Mouse (Mus musculus) layer of hippocampus, postnatal 25 days (tissue): Measurements from ENCODE around the gene Tmem231. TPM values are rescaled to one million over a fixed set of nuclear protein-coding genes. Genes with fewer than 3 reads are reported as not detected.

Experiments
- DNase-seq, 2 experiments: peaks; one replicate each; pipeline ENCODE4 v3.0.0; 2022; ENCODE audit warnings: mixed read lengths in 2 of 2, low spot score in 1 of 2; ENCODE audit errors: extremely low spot score in 1 of 2
- total RNA-seq, 2 experiments: library from RNA; stranded (reverse); gene quantifications; 2 replicates each; pipeline ENCODE4 v1.2.3; 2021

Tmem231 gene
- total RNA-seq, 2 experiments from 2014 or later = 11.2 to 11.5 TPM

DNA sequence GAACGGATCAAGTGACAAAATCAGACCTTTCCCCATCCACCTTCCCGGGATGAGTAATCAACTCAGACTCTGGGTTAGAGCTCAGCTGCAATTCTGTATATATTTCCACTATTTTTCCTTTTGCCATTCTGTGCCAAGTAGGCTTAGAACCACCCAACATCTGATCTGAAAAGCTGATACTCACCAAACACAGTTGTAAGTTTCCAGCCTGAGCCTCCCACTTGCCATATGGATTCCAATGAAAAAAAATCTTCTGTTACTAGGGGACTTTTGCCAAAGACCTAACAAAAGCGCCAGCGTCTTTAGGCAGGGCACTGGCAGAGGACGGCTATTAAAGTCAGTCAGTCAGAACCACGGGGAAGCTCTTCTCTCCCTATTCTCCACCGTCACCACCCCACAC, 22.1 kb downstream of the Tmem231 start:
- no peak for DNase-seq

DNA sequence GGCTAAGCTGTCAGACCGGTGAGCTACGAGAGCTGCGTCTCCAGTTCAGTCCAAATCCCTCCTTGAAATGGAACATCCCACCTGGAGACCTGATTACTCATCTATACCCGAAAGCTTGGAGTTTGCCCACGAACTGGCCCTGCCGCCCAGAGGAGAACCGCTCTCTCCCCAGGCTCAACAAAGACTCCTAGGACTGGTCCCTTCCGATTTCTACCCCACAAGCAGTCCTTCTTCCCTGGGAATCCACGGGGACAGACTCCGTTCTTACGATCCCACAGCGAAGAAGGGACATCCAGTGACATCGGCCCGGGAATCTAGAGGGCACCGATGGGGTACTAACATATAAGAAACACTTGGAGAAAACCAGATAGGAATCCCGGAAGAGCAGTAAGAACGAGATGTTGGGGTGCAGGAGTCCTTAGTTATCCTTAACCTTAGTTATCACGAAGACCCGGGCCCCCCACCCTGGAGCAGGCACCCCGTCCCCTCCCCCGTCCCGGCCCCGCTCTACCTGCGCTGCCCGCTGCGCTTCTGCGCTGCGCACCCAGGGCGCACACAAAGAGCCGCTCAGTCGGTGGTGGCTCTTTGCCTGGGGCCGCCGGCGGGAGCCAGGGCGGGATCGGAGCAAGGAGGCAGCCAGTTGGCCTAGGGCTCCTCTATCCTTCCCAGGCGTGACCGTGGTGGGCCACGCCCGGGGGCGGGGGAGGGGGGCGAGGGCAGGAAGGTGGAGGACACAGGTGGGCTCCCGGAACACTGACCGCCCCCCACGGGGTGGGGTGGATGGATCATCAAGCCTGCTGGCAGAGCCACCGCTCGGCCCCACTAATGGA, 23.8 kb downstream of the Tmem231 start, which contains the start of gene Chst5:
Gene Chst5, minus strand, starts transcription at position 827 of the 830 bp plus-strand sequence.
- no peak for DNase-seq

DNA sequence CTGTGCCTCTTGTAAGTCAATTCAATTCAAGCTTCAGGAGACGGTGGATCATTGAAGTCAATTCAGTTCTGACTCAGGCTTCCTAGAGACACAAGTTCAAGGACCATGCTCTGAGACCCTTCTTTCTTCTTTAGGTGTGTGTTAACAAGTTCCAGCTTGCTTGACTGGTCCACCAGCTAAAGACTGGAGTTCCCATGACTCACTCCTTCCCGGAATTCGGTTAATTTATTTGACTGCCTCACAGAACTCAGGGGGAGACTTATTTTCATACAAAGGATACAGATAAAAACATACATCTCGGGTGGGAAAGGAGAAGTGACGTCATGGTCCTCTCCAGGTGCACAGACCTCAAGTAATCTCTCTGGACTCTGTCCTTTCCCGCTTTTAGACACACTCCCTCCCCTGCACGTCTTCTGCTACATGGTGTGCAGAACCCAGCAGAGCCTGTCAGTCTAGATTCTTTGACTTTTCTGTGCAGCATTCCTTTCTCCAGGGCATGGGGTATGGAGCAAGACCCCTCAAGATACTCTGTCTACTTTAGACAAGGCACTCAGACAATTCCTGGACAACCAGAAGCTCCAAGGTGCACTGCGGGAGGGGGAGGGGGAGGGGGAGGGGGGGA, 28.1 kb downstream of the Tmem231 start:
- no peak for DNase-seq

DNA sequence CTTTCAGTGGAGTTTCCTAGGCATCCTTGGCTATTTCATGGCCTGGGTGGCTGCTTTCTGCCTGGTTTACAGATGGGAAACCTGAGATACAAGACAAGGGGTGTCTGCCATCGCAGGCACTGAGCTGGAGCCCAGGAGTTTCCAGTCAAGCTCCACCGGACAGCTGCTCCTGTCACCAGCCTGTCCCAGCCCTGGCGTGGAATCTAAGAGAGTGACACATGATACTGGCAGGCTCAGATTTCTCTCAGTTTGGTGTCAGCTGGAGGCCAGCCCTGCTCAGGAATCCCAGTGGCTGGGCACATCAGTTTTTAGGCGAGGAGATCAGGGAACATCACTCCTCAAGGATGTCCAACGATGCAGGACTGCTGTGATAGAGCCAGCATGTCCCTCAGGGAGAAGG, 31.6 kb downstream of the Tmem231 start:
- no peak for DNase-seq

DNA sequence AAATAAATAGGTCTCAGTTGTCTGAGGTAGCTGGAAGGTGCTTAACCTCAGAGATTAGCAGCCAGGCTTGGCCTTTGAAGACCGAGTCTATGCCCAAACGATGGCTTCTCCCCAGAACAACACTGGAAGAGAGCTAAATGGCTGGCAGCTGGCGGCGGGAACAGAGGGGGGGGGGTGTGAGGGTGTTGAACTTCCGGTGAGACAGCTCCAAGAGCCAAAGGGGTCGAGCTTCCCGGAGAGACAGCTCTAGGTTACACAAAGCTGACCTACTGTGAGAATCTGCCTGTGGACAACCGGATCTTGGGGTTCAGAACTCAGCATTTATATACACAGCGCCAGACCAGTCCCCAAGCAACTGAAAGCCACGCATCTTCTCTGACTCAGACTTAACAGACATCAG, 35.1 kb downstream of the Tmem231 start:
- no peak for DNase-seq

DNA sequence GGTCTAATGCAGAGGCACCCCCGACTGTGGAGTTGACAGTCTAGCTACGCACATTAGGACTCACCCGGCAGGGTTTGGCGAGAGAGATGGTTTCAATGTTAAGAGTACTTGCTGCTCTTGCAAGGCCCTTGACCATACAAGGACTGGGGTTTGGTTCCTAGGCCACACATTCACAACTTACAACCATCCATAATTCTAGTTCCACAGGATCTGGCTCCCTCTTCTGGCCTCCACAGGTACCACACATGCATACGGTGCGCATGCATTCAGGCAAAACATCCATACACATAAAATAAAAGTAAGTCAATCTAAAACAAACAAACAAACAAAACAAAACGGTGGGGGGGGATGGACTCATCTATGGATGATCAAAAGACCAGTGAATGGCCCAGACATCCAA, 38.7 kb downstream of the Tmem231 start:
- DNase-seq = no peak

DNA sequence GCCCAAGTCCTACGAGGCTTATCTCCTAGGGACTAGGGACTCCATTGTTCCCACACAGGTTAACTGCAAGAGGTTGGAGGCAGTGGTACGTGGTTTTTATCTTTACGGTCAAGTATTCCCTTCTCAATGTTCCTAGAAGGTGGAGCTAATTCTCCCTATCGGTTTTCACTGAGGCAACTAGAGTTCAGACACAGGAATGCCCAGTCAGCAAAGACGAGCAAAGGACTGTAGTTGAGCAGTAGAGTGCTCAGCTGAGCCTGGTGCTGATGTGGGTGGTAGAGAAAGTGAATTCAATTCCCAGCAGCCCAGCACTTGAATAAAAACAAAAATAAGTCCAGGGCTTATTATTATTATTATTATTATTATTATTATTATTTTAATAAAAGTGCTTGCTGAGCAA, 41.1 kb downstream of the Tmem231 start:
- no peak for DNase-seq

DNA sequence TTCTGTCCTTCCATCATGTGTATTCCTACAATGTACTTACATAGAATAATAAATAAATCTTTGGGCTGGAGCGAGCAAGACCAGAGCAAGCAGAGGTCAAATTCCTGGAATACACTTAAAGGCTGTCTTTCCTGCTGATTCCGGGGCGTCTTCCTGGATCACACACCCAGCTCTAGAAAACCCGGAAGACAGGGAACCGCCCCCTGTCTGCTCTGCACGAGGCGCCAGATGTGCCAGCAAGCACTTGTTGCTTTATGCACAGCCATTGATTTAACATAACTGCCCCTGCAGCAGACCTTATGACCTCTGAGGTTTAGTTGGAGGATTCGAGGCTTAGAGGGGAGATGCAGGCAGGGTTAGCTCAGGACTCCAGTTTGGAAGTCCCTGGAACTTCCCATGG, 41.7 kb downstream of the Tmem231 start:
- no peak for DNase-seq

DNA sequence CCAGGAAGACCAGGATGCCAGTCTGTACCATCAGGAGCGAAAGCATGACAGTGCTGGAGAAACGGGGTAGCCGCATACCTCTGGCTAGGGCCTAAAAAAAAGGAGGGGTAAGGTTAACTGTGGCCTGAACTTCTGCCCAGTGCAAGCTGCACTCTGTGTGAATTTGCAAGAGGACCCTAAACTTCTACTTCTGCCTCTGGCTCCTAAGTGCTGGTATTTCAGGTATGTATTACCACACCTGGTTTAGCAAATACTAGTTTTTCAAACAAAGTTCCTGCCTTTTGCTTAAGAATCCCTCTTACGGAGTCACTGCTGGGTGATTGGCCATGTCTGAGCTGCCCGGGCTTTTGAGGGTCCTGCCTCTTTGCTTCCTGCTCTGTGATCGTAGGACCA, 42.8 kb downstream of the Tmem231 start:
- no peak for DNase-seq

DNA sequence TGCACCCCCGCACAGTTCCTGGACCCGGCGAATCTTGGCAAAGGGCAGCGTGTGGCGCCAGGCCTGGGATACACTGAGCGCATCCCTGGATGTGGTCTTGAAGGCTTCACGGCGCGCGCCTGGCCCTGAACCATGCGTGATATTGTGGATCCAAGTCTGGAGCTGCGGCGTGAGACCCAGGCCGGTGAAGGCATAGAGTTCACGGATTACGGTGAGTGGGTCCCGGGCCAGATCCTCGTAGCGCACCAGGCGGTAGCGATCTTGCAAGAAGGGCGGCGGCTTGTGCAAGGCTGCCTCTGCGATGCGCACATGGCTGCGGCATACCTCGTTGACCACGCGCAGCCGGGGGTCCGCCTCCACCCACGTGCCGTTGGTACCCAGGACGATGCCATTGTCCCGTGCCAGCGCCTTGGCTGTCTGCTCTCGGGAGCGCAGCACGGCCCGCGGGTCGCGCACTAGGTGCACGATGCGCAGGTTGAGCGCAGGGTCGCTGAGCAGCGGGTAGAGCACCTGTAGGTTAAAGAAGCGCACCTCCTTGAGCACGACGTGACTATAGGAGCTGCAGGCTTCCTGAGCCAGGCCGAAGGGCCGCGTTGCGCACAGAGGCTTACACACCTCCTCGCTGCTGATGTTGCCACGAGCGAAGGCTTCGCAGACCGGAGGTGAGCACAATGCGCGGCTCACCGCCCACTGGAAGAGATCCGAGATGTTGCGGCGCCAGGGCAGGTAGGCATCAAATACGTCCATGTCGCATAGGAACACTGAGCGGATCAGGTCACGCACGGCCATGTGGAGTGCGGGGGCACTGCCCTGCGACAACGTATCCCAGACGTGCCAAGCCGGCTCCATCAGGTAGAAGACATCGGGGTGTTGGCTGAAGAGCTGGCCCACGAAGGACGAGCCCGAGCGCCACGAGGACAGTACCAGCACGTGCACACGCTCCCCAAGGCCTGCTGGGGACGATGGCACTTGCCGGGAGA, 43.5 kb downstream of the Tmem231 start:
- DNase-seq = no peak

DNA sequence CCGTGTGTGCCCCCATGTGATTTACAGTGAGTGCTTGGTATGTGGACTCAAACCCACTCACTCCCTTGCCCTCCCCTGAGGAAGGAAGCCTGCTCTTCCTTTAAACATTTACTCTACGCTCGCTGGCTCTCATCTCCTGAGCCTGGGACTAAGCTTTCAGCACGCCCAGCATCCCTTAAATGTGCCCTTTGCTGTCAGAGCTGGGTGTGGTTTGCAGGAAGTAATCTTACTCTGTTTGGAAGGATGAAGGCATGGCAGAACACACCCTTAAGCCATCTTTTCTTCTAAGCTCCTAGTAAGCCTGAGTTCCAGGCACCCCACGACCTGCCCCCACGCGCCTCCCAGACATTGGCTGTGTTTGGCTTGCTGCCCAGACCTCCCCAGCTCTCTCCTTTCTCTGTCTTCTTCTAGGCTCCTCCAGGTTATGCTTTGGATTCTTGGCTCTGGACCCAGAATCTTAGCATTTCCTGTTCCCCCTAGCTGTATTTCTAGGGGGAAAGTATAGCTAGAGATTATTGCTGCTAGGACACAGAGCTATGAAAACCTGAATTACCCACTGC, 45.5 kb downstream of the Tmem231 start:
- no peak for DNase-seq

DNA sequence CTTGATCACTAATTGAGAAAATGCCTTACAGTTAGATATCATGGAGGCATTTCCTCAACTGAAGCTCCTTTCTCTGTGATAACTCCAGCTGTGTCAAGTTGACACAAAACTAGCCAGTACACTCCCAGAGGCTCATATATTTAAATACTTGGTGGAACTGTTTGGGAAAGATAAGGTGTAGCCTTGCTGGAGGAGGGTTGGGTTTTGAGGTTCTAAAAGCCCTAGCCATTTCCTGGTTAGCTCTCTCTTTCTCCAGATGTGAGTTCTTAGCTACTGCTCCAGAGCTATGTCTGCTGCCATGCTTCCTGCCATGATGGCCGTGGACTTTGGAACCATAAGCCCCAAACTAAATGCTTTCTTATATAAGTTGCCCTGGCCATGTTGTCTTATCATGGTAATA, 46.2 kb downstream of the Tmem231 start:
- no peak for DNase-seq

DNA sequence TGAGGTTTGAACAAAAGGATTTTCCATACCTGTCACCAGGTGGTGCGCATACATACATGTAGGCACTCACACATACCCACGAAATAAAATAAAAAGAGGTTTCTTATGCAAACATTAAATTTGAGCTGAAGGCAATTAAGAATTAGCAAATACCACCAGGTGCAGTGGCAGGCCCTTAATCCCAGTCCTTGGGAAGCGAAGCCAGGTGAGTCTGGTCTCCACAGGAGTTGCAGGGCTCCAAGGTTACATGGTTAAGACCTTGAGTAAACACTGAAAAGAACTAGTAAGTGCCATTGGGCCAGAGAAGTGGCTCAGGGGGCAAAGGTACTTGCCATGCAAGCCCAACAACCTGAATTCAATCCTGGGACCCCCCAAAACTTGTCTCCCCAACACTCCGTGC, 50.1 kb downstream of the Tmem231 start:
- DNase-seq = no peak

DNA sequence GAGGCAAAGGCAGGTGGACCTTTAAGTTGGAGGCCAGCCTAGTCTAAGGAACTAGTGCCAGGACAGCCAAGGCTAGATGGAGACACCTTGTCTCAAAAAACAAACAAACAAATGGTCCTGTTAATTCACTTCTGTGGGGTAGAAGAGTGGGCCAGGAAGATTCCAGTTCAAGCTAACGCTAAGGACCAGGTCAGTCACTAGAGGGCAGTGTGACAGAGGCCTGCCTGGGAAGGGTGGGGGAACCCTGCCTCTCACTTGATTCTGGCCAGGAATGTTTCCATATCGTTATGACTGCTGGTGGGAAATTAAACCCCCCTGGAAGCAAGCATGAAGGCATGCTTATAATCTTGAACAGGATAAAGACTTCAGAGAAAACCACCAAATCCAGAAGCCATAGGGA, 52.1 kb downstream of the Tmem231 start:
- peak in 1 of 2 experiments; percentile 40 for DNase-seq

DNA sequence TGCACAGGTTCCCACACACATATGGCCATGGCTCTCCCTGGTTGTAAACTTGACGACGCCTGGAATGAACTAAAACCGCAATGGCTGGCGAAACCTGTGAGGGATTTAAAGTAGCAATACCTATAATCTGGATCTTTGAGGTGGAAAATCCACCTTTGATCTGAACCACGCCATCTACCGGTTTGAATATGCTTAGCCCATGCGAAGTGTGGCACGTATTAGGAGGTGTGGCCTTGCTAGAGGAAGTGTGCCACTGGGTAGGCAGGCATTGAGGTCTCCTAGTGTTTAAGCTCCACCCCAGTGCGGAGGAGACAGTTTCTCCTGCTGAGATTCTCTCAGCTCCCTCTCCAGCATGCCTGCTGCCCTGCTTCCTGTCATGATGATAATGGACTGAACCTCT, 56.0 kb downstream of the Tmem231 start:
- no peak for DNase-seq

DNA sequence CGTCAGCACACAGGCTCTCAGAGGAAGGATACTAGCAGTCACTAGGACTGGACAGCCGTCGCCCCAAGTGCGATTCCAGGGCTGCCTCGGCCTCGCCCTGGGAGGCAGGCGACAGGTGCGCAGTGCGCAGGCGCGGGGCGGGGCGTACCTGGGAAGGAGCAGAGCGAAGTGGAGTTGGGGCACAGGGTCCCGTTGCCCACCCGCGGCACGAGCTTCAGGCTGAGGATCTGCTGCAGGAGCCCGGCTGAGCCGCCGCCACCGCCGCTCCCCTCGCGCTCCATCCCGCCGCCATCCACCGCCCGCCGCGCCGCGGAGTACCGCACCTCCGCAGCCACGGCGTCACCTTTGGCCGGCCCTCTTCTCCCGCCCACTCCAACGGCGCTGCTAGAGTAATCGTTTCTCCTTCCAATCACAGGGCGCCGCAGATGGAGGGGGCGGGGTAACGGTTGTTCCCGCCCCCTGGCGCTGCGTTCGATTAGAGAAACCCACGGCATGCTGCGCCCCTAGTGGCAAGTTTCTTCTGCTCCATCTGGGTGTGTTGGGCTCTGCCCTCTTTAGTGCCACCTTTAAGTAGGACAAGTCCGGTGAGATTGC, 57.2 kb downstream of the Tmem231 start, which contains the start of gene Tmem170:
Gene Tmem170, minus strand, starts transcription at position 396 of the 594 bp plus-strand sequence.
- DNase-seq = peak; percentile 94 to 99

DNA sequence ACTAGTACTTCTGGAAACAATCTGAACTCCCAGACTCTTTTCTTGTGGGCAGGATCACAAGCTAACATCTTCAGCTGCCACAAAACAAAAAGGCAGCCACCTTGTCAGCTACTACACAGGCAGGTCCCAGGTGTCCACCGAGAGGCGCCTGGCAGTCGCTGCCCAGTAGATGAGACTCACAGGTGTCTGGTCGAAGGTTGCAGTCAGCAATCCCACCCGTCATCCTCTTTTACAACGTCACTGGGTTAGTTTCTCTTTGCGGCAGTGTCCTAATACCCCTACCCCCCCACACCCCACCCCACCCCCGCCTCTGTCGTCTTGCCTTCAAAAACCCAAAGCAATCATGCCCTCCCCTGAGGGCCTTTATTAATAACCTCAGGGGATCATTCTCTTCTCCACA, 57.9 kb downstream of the Tmem231 start:
- DNase-seq = no peak

DNA sequence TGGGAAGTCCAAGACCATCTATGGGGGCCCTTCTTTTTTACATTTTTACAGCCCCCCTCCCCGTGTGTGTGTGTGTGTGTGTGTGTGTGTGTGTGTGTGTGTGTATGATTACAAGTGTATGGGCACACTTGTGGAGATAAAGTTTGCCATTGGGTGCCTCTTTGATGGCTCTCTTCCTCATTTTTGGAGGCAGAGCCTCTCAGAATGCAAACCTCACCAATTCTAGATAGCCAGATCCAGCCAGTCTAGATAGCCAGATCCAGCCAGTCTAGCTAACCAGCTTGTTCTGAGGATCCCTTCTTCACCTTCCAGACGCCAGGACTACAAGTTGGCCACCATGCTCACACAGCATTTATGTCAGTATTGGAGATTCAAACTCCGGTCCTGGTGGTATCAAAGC, 62.4 kb downstream of the Tmem231 start:
- DNase-seq = no peak

DNA sequence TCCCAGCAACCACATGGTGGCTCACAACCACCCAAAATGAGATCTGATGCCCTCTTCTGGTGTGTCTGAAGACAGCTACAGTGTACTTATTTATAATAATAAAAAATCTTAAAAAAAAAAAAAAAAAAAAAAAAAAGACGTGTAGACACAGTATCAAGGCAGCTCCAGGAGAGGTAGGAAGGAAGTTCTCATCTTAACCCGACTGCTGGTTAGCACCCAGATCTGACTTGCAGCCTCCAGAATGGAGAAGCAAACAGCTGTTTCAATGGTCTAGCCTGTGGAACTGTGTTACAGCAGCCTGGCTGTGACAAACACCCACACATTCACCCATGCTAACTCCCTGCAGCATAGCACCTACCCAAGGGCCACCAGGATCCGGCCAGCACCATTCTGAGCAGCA, 63.3 kb downstream of the Tmem231 start:
- no peak for DNase-seq

DNA sequence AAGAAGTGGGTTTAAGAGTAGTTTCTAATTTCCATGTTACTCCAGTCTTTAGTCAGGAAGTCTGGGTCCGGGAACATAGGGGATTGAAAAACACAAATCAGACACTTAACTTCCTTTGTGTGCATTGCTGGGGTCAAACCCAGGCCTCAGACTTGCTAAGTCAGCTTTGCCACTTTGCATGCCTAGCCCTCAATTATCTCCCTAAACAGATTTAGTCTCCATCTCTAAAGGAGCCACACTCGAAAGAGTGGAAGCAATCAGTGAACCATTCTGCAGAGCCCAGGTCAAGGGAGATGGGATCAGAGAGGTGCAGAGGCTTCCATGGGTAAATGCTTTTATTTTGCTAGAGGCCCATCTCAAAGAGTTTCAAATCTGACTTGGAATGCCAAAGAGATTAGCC, 65.0 kb downstream of the Tmem231 start:
- DNase-seq = no peak
